In the genomic region with DNA sequence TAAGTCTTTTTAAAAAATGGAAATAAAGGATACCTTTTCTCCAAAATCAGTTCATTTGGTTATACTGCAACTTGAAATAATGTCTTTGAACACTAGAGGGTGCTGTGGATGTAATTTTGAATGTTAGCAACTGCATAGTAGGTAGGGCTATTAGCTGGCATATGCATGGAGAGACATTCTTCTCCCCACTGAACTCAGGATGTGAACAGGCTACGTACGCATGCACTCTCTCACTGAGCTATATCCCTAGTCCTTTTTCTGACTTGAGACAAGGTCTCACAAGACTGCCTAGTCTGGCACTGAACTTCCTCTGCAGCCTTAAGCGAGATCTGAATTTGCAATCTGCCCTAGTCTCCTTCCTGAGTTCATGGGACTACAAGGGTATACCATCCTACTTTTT, we compare ENCODE assay signal across 8 mouse cellular contexts. TPM values are rescaled to one million over a fixed set of nuclear protein-coding genes. Genes with fewer than 3 reads are reported as not detected.
DNase-seq lines count a peak whose midpoint lies in the region; ATAC-seq lines count a peak whose summit lies in the region.

No protein-coding gene starts in this region.

- WGBS in hindbrain, embryonic 11.5 days, result 50% methylated on average over 3 of the region's 3 CpGs
- WGBS in hindbrain, embryonic 12.5 days, result 51% methylated on average over 3 of the region's 3 CpGs
- WGBS in heart, embryonic 15.5 days, result 30% methylated on average over 3 of the region's 3 CpGs
- 37% methylated on average over 3 of the region's 3 CpGs for WGBS in liver, embryonic 15.5 days (ENCODE audit: insufficient replicate concordance)
- 35% methylated on average over 3 of the region's 3 CpGs for WGBS in stomach, embryonic 15.5 days

- intact Hi-C loops in left cerebral cortex, postnatal 4 days (cut with DNase I), result loop anchor here (5.0 kb wide), 2 partner anchors 35 to 85 kb away; partner anchors contain the start of gene Ramp2

- peak; percentile 82 for DNase-seq in hindbrain, embryonic 11.5 days (ENCODE audit: low spot score)
- peak; percentile 80 for DNase-seq in ZHBTc4 (ENCODE audit: low read depth, low spot score)
- DNase-seq in left cerebral cortex, postnatal 4 days, result no peak

- ATAC-seq in hindbrain, embryonic 11.5 days (ENCODE audit: low FRiP score), result no peak
- no peak for ATAC-seq in hindbrain, embryonic 12.5 days (ENCODE audit: low FRiP score)
- peak; percentile 82 for ATAC-seq in CD4-positive, CD25-positive, alpha-beta regulatory T cell, adult 4 months
- ATAC-seq in heart, embryonic 15.5 days (replicated peaks; ENCODE audit: insufficient number of reproducible peaks, insufficient read depth, low FRiP score, low read depth), result peak; percentile 75; the same call in 1 of the 2 replicates
- peak; percentile 40; the same call in 1 of the 2 replicates for ATAC-seq in liver, embryonic 15.5 days (ENCODE audit: insufficient read depth)
- peak; percentile 75; the same call in 1 of the 2 replicates for ATAC-seq in stomach, embryonic 15.5 days (ENCODE audit: insufficient read depth, low FRiP score, low read depth)

- H3K9me3 ChIP-seq in hindbrain, embryonic 11.5 days (ENCODE audit: control insufficient read depth, low read length), result no peaks in the 10 kb centered on the region
- no peaks in the 10 kb centered on the region for H3K9me3 ChIP-seq in hindbrain, embryonic 12.5 days (replicated peaks)
- no peaks in the 10 kb centered on the region for H3K9me3 ChIP-seq in heart, embryonic 15.5 days (replicated peaks)
- H3K9me3 ChIP-seq in liver, embryonic 15.5 days (replicated peaks), result no peaks in the 10 kb centered on the region
- no peaks in the 10 kb centered on the region for H3K9me3 ChIP-seq in stomach, embryonic 15.5 days

- H3K9ac ChIP-seq in hindbrain, embryonic 11.5 days (ENCODE audit: low read depth, low read length), result no peak overlapping the region
- H3K9ac ChIP-seq in hindbrain, embryonic 12.5 days, result no peak overlapping the region
- H3K9ac ChIP-seq in heart, embryonic 15.5 days, result no peak overlapping the region
- no peak overlapping the region for H3K9ac ChIP-seq in liver, embryonic 15.5 days
- H3K9ac ChIP-seq in stomach, embryonic 15.5 days, result no peak overlapping the region

- no peaks in the 10 kb centered on the region for H3K27me3 ChIP-seq in hindbrain, embryonic 11.5 days (ENCODE audit: control insufficient read depth, insufficient read depth, low read length)
- H3K27me3 ChIP-seq in hindbrain, embryonic 12.5 days, result no peaks in the 10 kb centered on the region
- H3K27me3 ChIP-seq in heart, embryonic 15.5 days, result no peaks in the 10 kb centered on the region
- no peaks in the 10 kb centered on the region for H3K27me3 ChIP-seq in liver, embryonic 15.5 days
- no peaks in the 10 kb centered on the region for H3K27me3 ChIP-seq in stomach, embryonic 15.5 days (replicated peaks)

- no peak overlapping the region for H3K4me2 ChIP-seq in hindbrain, embryonic 11.5 days (replicated peaks; ENCODE audit: low read depth, low read length)
- no peak overlapping the region for H3K4me2 ChIP-seq in hindbrain, embryonic 12.5 days (replicated peaks)
- no peak overlapping the region for H3K4me2 ChIP-seq in heart, embryonic 15.5 days
- no peak overlapping the region for H3K4me2 ChIP-seq in liver, embryonic 15.5 days
- H3K4me2 ChIP-seq in stomach, embryonic 15.5 days, result no peak overlapping the region

- no peak overlapping the region for H3K4me3 ChIP-seq in hindbrain, embryonic 11.5 days (ENCODE audit: low read depth, low read length)
- no peak overlapping the region for H3K4me3 ChIP-seq in hindbrain, embryonic 12.5 days
- no peak overlapping the region for H3K4me3 ChIP-seq in heart, embryonic 15.5 days
- H3K4me3 ChIP-seq in liver, embryonic 15.5 days (replicated peaks), result no peak overlapping the region
- H3K4me3 ChIP-seq in stomach, embryonic 15.5 days (replicated peaks), result no peak overlapping the region

- no peaks in the 10 kb centered on the region for H3K4me1 ChIP-seq in hindbrain, embryonic 11.5 days (replicated peaks; ENCODE audit: control insufficient read depth, insufficient read depth, low read length)
- H3K4me1 ChIP-seq in hindbrain, embryonic 12.5 days, result no peaks in the 10 kb centered on the region
- H3K4me1 ChIP-seq in heart, embryonic 15.5 days (replicated peaks), result no peaks in the 10 kb centered on the region
- no peaks in the 10 kb centered on the region for H3K4me1 ChIP-seq in liver, embryonic 15.5 days (replicated peaks)
- no peaks in the 10 kb centered on the region for H3K4me1 ChIP-seq in stomach, embryonic 15.5 days

- H3K27ac ChIP-seq in hindbrain, embryonic 11.5 days (ENCODE audit: low read depth, low read length), result no peak overlapping the region
- no peak overlapping the region for H3K27ac ChIP-seq in hindbrain, embryonic 12.5 days
- H3K27ac ChIP-seq in heart, embryonic 15.5 days, result no peak overlapping the region
- no peak overlapping the region for H3K27ac ChIP-seq in liver, embryonic 15.5 days (replicated peaks)
- no peak overlapping the region; the same call in 1 of the 2 replicates for H3K27ac ChIP-seq in stomach, embryonic 15.5 days

- H3K36me3 ChIP-seq in hindbrain, embryonic 11.5 days (ENCODE audit: control insufficient read depth, insufficient read depth, low read length), result no peaks in the 10 kb centered on the region
- H3K36me3 ChIP-seq in hindbrain, embryonic 12.5 days, result peaks cover 46% of the 10 kb centered on the region
- peaks cover 62% of the 10 kb centered on the region for H3K36me3 ChIP-seq in heart, embryonic 15.5 days
- H3K36me3 ChIP-seq in liver, embryonic 15.5 days (replicated peaks), result peaks cover 80% of the 10 kb centered on the region
- H3K36me3 ChIP-seq in stomach, embryonic 15.5 days, result peaks cover 34% of the 10 kb centered on the region

RNA-seq across cellular contexts. Expression of gene Ezh1, which starts 14.3 kb away (rescaled TPM):
- 11.1 and 11.5 TPM in 2 replicates for polyA plus RNA-seq in hindbrain, embryonic 11.5 days (2014; fragmentation: Nextera tagmentation; extraction: Ambion mirVana)
- polyA plus RNA-seq in hindbrain, embryonic 12.5 days (2016; fragmentation: Nextera tagmentation; extraction: Ambion mirVana), result 17.3 and 18.5 TPM in 2 replicates
- 10 to 100 TPM; 57.3 to 85.6 TPM for polyA plus RNA-seq in CD4-positive, CD25-positive, alpha-beta regulatory T cell, adult 4 months (2017; shearing (Covaris generic))
- polyA plus RNA-seq in heart, embryonic 15.5 days (2015; fragmentation: Nextera tagmentation; extraction: Ambion mirVana), result 13.3 and 15.0 TPM in 2 replicates
- 9.8 and 11.0 TPM in 2 replicates for polyA plus RNA-seq in liver, embryonic 15.5 days (2015; fragmentation: Nextera tagmentation; extraction: Ambion mirVana)
- polyA plus RNA-seq in stomach, embryonic 15.5 days (2015; fragmentation: Nextera tagmentation; extraction: Ambion mirVana), result 14.9 and 16.7 TPM in 2 replicates
- 10 to 100 TPM; 34.3 to 36.6 TPM for total RNA-seq in left cerebral cortex, postnatal 4 days (2021)

RNA-seq across cellular contexts. Expression of gene Ramp2, which starts 33.9 kb away (rescaled TPM):
- polyA plus RNA-seq in hindbrain, embryonic 11.5 days (2014; fragmentation: Nextera tagmentation; extraction: Ambion mirVana), result 63.0 and 71.9 TPM in 2 replicates
- 60.1 and 62.2 TPM in 2 replicates for polyA plus RNA-seq in hindbrain, embryonic 12.5 days (2016; fragmentation: Nextera tagmentation; extraction: Ambion mirVana)
- polyA plus RNA-seq in CD4-positive, CD25-positive, alpha-beta regulatory T cell, adult 4 months (2017; shearing (Covaris generic)), result not detected
- polyA plus RNA-seq in heart, embryonic 15.5 days (2015; fragmentation: Nextera tagmentation; extraction: Ambion mirVana), result 196 and 210 TPM in 2 replicates
- polyA plus RNA-seq in liver, embryonic 15.5 days (2015; fragmentation: Nextera tagmentation; extraction: Ambion mirVana), result 20.3 and 25.4 TPM in 2 replicates
- polyA plus RNA-seq in stomach, embryonic 15.5 days (2015; fragmentation: Nextera tagmentation; extraction: Ambion mirVana), result 111 TPM in 2 replicates
- 10 to 100 TPM; 56.2 to 64.0 TPM for total RNA-seq in left cerebral cortex, postnatal 4 days (2021)

RNA-seq across cellular contexts. Expression of gene Ccr10, which starts 36.7 kb away (rescaled TPM):
- polyA plus RNA-seq in hindbrain, embryonic 11.5 days (2014; fragmentation: Nextera tagmentation; extraction: Ambion mirVana), result 0.19 TPM in 1 of 2 replicates, not detected in the other
- polyA plus RNA-seq in hindbrain, embryonic 12.5 days (2016; fragmentation: Nextera tagmentation; extraction: Ambion mirVana), result 0.23 and 0.61 TPM in 2 replicates
- 1 to 10 TPM in 1 of 2 experiments, under 1 TPM in 1; 0.36 to 2.0 TPM for polyA plus RNA-seq in CD4-positive, CD25-positive, alpha-beta regulatory T cell, adult 4 months (2017; shearing (Covaris generic))
- polyA plus RNA-seq in heart, embryonic 15.5 days (2015; fragmentation: Nextera tagmentation; extraction: Ambion mirVana), result 0.28 and 0.38 TPM in 2 replicates
- polyA plus RNA-seq in liver, embryonic 15.5 days (2015; fragmentation: Nextera tagmentation; extraction: Ambion mirVana), result 0.05 TPM in 1 of 2 replicates, not detected in the other
- polyA plus RNA-seq in stomach, embryonic 15.5 days (2015; fragmentation: Nextera tagmentation; extraction: Ambion mirVana), result 0.19 and 0.34 TPM in 2 replicates
- total RNA-seq in left cerebral cortex, postnatal 4 days (2021), result not detected

RNA-seq across cellular contexts. Expression of gene Plekhh3, which starts 40.8 kb away (rescaled TPM):
- 7.7 and 8.2 TPM in 2 replicates for polyA plus RNA-seq in hindbrain, embryonic 11.5 days (2014; fragmentation: Nextera tagmentation; extraction: Ambion mirVana)
- polyA plus RNA-seq in hindbrain, embryonic 12.5 days (2016; fragmentation: Nextera tagmentation; extraction: Ambion mirVana), result 14.3 and 15.4 TPM in 2 replicates
- polyA plus RNA-seq in CD4-positive, CD25-positive, alpha-beta regulatory T cell, adult 4 months (2017; shearing (Covaris generic)), result not detected
- 10.5 and 13.6 TPM in 2 replicates for polyA plus RNA-seq in heart, embryonic 15.5 days (2015; fragmentation: Nextera tagmentation; extraction: Ambion mirVana)
- polyA plus RNA-seq in liver, embryonic 15.5 days (2015; fragmentation: Nextera tagmentation; extraction: Ambion mirVana), result 1.5 and 1.9 TPM in 2 replicates
- polyA plus RNA-seq in stomach, embryonic 15.5 days (2015; fragmentation: Nextera tagmentation; extraction: Ambion mirVana), result 19.7 and 23.5 TPM in 2 replicates
- 1 to 10 TPM; 5.6 to 6.1 TPM for total RNA-seq in left cerebral cortex, postnatal 4 days (2021)

RNA-seq across cellular contexts. Expression of gene Vps25, which starts 41.5 kb away (rescaled TPM):
- polyA plus RNA-seq in hindbrain, embryonic 11.5 days (2014; fragmentation: Nextera tagmentation; extraction: Ambion mirVana), result 117 and 119 TPM in 2 replicates
- polyA plus RNA-seq in hindbrain, embryonic 12.5 days (2016; fragmentation: Nextera tagmentation; extraction: Ambion mirVana), result 90.9 and 97.4 TPM in 2 replicates
- polyA plus RNA-seq in CD4-positive, CD25-positive, alpha-beta regulatory T cell, adult 4 months (2017; shearing (Covaris generic)), result 100 to 1,000 TPM; 132 to 144 TPM
- polyA plus RNA-seq in heart, embryonic 15.5 days (2015; fragmentation: Nextera tagmentation; extraction: Ambion mirVana), result 89.1 and 106 TPM in 2 replicates
- polyA plus RNA-seq in liver, embryonic 15.5 days (2015; fragmentation: Nextera tagmentation; extraction: Ambion mirVana), result 77.2 and 81.7 TPM in 2 replicates
- 131 and 138 TPM in 2 replicates for polyA plus RNA-seq in stomach, embryonic 15.5 days (2015; fragmentation: Nextera tagmentation; extraction: Ambion mirVana)
- total RNA-seq in left cerebral cortex, postnatal 4 days (2021), result 10 to 100 TPM; 76.2 to 77.1 TPM

Comparison
In these comparisons a context has a peak if more than half of its experiments do, and no peak if none do; other contexts are left out.
1. ATAC-seq: peak in CD4-positive, CD25-positive, alpha-beta regulatory T cell, adult 4 months (single experiment), heart, embryonic 15.5 days (single experiment), liver, embryonic 15.5 days (single experiment) and stomach, embryonic 15.5 days (single experiment); none in hindbrain, embryonic 11.5 days (single experiment) and hindbrain, embryonic 12.5 days (single experiment).
2. RNA of gene Ramp2, which starts 33.9 kb away (polyA plus RNA-seq): 196 to 210 TPM in heart, embryonic 15.5 days, 111 TPM in stomach, embryonic 15.5 days, 63.0 to 71.9 TPM in hindbrain, embryonic 11.5 days, 60.1 to 62.2 TPM in hindbrain, embryonic 12.5 days and 20.3 to 25.4 TPM in liver, embryonic 15.5 days; not detected in CD4-positive, CD25-positive, alpha-beta regulatory T cell, adult 4 months; every median in the first group is over 10 times any median in the second.